Mouse (Mus musculus): ENCODE results near the gene Eif4a1. TPM values are rescaled to one million over a fixed set of nuclear protein-coding genes. Genes with fewer than 3 reads are reported as not detected.

Eif4a1 gene
- polyA plus RNA-seq, 1 experiment, result 781 TPM

DNA sequence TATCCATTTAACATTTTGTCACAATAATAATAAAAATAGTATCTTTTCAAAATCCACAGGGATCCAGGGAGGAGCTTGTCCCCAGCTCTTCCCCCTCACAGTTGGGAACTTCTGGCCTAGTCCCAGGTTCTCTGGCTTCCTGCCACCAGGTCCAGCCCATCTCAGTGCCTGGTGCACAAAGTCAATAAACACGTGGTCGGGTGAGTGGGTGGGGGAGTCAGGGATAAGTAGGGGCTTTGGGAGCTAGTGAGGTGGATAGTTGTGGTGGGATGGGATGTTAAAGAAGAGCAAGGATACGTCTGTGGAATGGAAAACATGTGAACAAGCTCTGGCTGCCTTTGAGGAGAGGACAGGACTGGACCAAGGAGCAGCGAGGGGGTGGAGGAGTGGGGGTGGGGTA is 14.2 kb upstream of the Eif4a1 start:
- no peak overlapping the region for H3K27ac ChIP-seq (ENCODE audit: insufficient read depth, low read length)
- peaks cover 10% of the 10 kb centered on the region for H3K4me1 ChIP-seq (ENCODE audit: control insufficient read depth, insufficient read depth, low read length)
- H3K4me3 ChIP-seq (ENCODE audit: insufficient read depth, low read length), result no peak overlapping the region
- TF ChIP-seq POLR2A (IDR thresholded peaks at IDR 0.05; ENCODE audit: low read depth, low read length) (no peak), CTCF (IDR thresholded peaks at IDR 0.05; ENCODE audit: borderline replicate concordance, insufficient read depth, low read length) (no peak)

GRCm38 (mm10) chr11:69685526-69686148 is 13.4 kb upstream of the Eif4a1 start, which contains the start of gene Tnfsf13:
Gene Tnfsf13, minus strand, starts transcription at chr11:69685784.
- TF ChIP-seq POLR2A (IDR thresholded peaks at IDR 0.05; ENCODE audit: low read depth, low read length), result no peak
- no peak for TF ChIP-seq CTCF (IDR thresholded peaks at IDR 0.05; ENCODE audit: borderline replicate concordance, insufficient read depth, low read length)
- H3K4me1 ChIP-seq (ENCODE audit: control insufficient read depth, insufficient read depth, low read length), result peaks cover 10% of the 10 kb centered on the region
- no peak within 1 kb of the TSS for H3K4me3 ChIP-seq (ENCODE audit: insufficient read depth, low read length)
- peak within 1 kb of the TSS; percentile 2; the same call in 1 of the 2 replicates for H3K27ac ChIP-seq (ENCODE audit: insufficient read depth, low read length)

DNA sequence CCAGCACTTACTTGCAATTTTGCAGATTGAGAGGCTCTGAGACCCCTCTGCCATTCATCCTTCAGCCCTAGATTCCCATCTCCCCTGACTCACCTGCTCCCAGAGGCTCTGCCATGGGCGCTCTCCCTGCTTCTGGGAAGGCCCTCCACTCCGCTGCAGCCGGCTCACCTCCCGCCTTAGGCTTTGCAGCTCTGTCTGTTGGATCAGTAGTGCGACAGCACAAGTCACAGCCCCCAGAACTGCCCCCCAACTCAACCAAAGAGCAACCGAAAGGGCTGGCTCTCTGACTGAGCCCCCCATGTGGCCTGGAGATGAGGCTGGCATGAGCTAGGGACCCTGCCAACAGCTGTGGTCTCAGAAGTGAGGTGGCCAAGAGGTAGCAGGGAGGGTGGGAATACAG is 12.7 kb upstream of the Eif4a1 start:
- peaks cover 10% of the 10 kb centered on the region for H3K4me1 ChIP-seq (ENCODE audit: control insufficient read depth, insufficient read depth, low read length)
- H3K27ac ChIP-seq (ENCODE audit: insufficient read depth, low read length), result no peak overlapping the region
- no peak for TF ChIP-seq POLR2A (IDR thresholded peaks at IDR 0.05; ENCODE audit: low read depth, low read length)
- TF ChIP-seq CTCF (IDR thresholded peaks at IDR 0.05; ENCODE audit: borderline replicate concordance, insufficient read depth, low read length), result no peak
- no peak overlapping the region for H3K4me3 ChIP-seq (ENCODE audit: insufficient read depth, low read length)

DNA sequence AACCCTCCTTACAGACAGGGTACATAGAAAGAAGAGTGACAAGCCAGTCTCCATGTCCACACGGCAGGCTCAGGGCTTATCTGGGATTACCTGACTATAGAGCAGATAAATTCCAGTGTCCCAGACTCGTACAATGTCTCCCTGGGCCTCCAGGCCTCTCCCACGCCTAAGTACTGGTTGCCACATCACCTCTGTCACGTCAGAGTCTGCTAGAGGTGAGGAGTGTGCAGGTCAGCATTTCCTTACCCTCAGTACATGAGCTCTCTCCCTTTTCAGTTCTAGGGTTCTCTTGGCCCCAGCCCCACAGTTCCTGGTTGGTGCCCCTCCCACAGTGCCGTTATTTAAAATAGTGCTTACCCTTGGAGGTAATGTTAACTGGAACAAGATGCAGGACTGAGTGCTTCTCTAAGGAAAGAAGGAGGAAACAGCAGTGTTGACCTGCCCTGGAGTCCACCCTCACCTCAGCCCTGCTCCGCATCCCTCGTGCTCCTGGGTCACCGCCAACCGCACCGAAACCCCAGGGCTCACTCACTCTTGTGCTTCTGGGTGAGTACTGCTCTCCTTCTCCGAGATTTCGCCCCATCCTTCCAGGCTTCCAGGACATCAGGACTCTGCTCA is 12.0 kb upstream of the Eif4a1 start:
- Histone ChIP-seq H3K4me1 (ENCODE audit: control insufficient read depth, insufficient read depth, low read length) (peaks cover 10% of the 10 kb centered on the region), H3K4me3 (ENCODE audit: insufficient read depth, low read length) (no peak overlapping the region), H3K27ac (ENCODE audit: insufficient read depth, low read length) (no peak overlapping the region)
- TF ChIP-seq POLR2A (IDR thresholded peaks at IDR 0.05; ENCODE audit: low read depth, low read length) (no peak), CTCF (IDR thresholded peaks at IDR 0.05; ENCODE audit: borderline replicate concordance, insufficient read depth, low read length) (no peak)

DNA sequence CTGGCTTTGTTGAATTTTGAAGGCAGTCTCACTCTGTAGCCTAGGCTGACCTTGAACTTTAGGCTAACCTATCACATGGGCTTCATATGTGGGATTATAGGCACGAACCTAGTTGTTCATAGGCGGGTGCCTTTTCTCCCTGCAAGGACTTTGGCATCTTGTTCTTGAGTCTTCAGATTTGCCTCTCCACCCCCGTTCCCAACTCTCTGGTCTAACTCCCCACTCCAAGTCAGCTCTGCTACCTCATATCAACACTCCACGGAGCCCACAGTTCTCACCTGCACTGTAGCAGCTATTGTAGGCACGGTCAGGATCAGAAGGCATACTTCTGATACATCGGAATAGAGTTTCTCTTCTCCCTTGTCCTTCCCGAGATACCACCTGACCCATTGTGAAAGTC is 11.4 kb upstream of the Eif4a1 start:
- TF ChIP-seq POLR2A (IDR thresholded peaks at IDR 0.05; ENCODE audit: low read depth, low read length) (no peak), CTCF (IDR thresholded peaks at IDR 0.05; ENCODE audit: borderline replicate concordance, insufficient read depth, low read length) (no peak)
- H3K4me3 ChIP-seq (ENCODE audit: insufficient read depth, low read length), result no peak overlapping the region
- H3K27ac ChIP-seq (ENCODE audit: insufficient read depth, low read length), result peak overlapping the region; percentile 95
- peaks cover 10% of the 10 kb centered on the region for H3K4me1 ChIP-seq (ENCODE audit: control insufficient read depth, insufficient read depth, low read length)

DNA sequence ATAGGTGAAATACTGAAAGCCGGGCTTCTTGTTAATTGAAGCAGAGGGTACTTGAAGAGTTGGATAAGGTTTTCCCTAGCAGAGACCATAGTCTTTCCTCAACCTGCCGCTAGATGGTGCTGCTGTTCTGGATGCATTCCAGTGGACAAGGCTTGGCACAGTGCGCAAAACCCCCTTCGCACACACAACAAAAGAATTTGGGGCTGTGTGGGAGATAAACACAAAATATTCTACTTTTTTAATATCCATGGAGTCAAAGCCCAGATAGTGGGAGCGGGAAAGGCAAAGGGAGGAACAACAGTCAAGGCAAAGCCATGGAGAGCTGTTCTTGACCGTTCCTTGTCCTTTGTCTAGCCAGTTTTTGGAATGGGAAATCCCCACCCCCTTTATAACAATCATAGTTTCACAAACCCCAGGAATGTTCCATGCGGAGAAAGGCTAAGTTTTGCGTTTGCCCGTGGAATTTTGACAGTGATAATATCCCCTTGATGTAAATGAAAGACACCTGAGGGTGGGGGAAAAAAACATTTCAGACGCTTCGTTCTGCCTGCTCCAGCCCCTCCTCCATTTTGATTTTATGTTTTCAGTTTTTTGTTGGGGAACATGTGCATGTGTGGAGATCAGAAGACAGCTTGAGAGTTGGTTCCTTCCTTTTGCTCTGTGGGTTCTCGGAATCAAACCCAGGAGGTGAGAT is 10.8 kb upstream of the Eif4a1 start:
- H3K27ac ChIP-seq (ENCODE audit: insufficient read depth, low read length), result peak overlapping the region; percentile 95
- TF ChIP-seq CTCF (IDR thresholded peaks at IDR 0.05; ENCODE audit: borderline replicate concordance, insufficient read depth, low read length), result peak; percentile 93
- peak; percentile 29; the same call in 1 of the 2 replicates for TF ChIP-seq POLR2A (IDR thresholded peaks at IDR 0.05; ENCODE audit: low read depth, low read length)
- no peak overlapping the region; the same call in 1 of the 2 replicates for H3K4me3 ChIP-seq (ENCODE audit: insufficient read depth, low read length)
- peaks cover 10% of the 10 kb centered on the region for H3K4me1 ChIP-seq (ENCODE audit: control insufficient read depth, insufficient read depth, low read length)

GRCm38 (mm10) chr11:69682209-69682839 is 10.1 kb upstream of the Eif4a1 start:
- no peak for TF ChIP-seq CTCF (IDR thresholded peaks at IDR 0.05; ENCODE audit: borderline replicate concordance, insufficient read depth, low read length)
- 0 out of 2 replicates have a peak, but pooled peaks have one; percentile 18 for TF ChIP-seq POLR2A (IDR thresholded peaks at IDR 0.05; ENCODE audit: low read depth, low read length)
- Histone ChIP-seq H3K4me1 (ENCODE audit: control insufficient read depth, insufficient read depth, low read length) (peaks cover 10% of the 10 kb centered on the region), H3K27ac (ENCODE audit: insufficient read depth, low read length) (peak overlapping the region; percentile 85), H3K4me3 (ENCODE audit: insufficient read depth, low read length) (peak overlapping the region; percentile 54)

GRCm38 (mm10) chr11:69681314-69682208 is 9.3 kb upstream of the Eif4a1 start, which contains the start of gene Senp3:
Gene Senp3, minus strand, starts transcription at chr11:69682084.
- no peak for TF ChIP-seq CTCF (IDR thresholded peaks at IDR 0.05; ENCODE audit: borderline replicate concordance, insufficient read depth, low read length)
- TF ChIP-seq POLR2A (IDR thresholded peaks at IDR 0.05; ENCODE audit: low read depth, low read length), result peak; percentile 95
- Histone ChIP-seq H3K4me1 (ENCODE audit: control insufficient read depth, insufficient read depth, low read length) (peaks cover 9% of the 10 kb centered on the region), H3K4me3 (ENCODE audit: insufficient read depth, low read length) (peak within 1 kb of the TSS; percentile 96), H3K27ac (ENCODE audit: insufficient read depth, low read length) (peak within 1 kb of the TSS; percentile 95)

Data from embryonic fibroblast, embryonic 13.5 days (primary cell).